Mouse (Mus musculus): Measurements from ENCODE around the gene Hivep1. TPM values are rescaled to one million over a fixed set of nuclear protein-coding genes. Genes with fewer than 3 reads are reported as not detected.

Hivep1 gene
- total and polyA plus RNA-seq, 3 experiments = 2.2 to 15.9 TPM; not detected in 1

GRCm38 (mm10) chr13:42054138-42054537 lies 2.3 kb downstream of the Hivep1 start (continued):
- TF ChIP-seq MEF2A (IDR thresholded peaks at IDR 0.05; ENCODE audit: extremely low read depth, insufficient replicate concordance, low read depth, low read length, poor library complexity, severe bottlenecking) = no peak

GRCm38 (mm10) chr13:42056712-42057332 lies 5.0 kb downstream of the Hivep1 start:
- DNase-seq (ENCODE audit: low read depth, low spot score) = peak; percentile 78
- H3K4me3 ChIP-seq (ENCODE audit: control insufficient read depth in 1 of 2, insufficient read depth in 1 of 2, low read depth in 2 of 2, low read length in 2 of 2) = no peak overlapping the region
- H3K9me3 ChIP-seq (replicated peaks; ENCODE audit: insufficient read depth, low read length) = no peaks in the 10 kb centered on the region
- H3K9ac ChIP-seq (ENCODE audit: control insufficient read depth, low read depth, low read length, poor library complexity, severe bottlenecking) = no peak overlapping the region
- no peak overlapping the region; the same call in 1 of the 2 replicates for H3K27ac ChIP-seq (ENCODE audit: control insufficient read depth, low read depth, low read length)
- H3K4me1 ChIP-seq (ENCODE audit: control insufficient read depth in 1 of 2, insufficient read depth in 2 of 2, low read length in 2 of 2) = peaks cover 7 to 18% of the 10 kb centered on the region in 2 experiments
- no peaks in the 10 kb centered on the region for H3K27me3 ChIP-seq (ENCODE audit: control insufficient read depth in 1 of 2, insufficient read depth in 2 of 2, low read length in 2 of 2)
- H3K79me2 ChIP-seq (ENCODE audit: control insufficient read depth, insufficient read depth, low read length, poor library complexity) = peaks cover 3% of the 10 kb centered on the region; the same call in 1 of the 2 replicates
- H3K36me3 ChIP-seq (ENCODE audit: control insufficient read depth in 1 of 2, insufficient read depth in 2 of 2, low read length in 2 of 2) = peaks cover 0 to 24% of the 10 kb centered on the region in 2 experiments; a peak in 3 of 4 replicates
- TF ChIP-seq E2F4 (IDR thresholded peaks at IDR 0.05; ENCODE audit: borderline replicate concordance, low read depth, low read length) (no peak), POLR2AphosphoS2 (IDR thresholded peaks at IDR 0.05; ENCODE audit: low read length) (no peak), TCF12 (IDR thresholded peaks at IDR 0.05; ENCODE audit: low read depth, low read length) (peak; percentile 23), NELFE (IDR thresholded peaks at IDR 0.05; ENCODE audit: low read depth, low read length) (no peak), GABPA (IDR thresholded peaks at IDR 0.05; ENCODE audit: low read depth, low read length) (no peak), CHD2 (IDR thresholded peaks at IDR 0.05; ENCODE audit: low read length) (no peak), MAZ (IDR thresholded peaks at IDR 0.05; ENCODE audit: low read depth, low read length) (no peak), ZMIZ1 (IDR thresholded peaks at IDR 0.05; ENCODE audit: low read depth, low read length) (no peak), SMC3 (IDR thresholded peaks at IDR 0.05; ENCODE audit: low read depth, low read length) (peak; percentile 42), MYC (IDR thresholded peaks at IDR 0.05; ENCODE audit: low read depth, low read length) (0 out of 2 replicates have a peak, but pooled peaks have one; percentile 51), ELF1 (IDR thresholded peaks at IDR 0.05; ENCODE audit: low read depth, low read length) (peak; percentile 42; the same call in 1 of the 2 replicates), TAL1 (IDR thresholded peaks at IDR 0.05; ENCODE audit: low read length) (peak; percentile 59), ZKSCAN1 (IDR thresholded peaks at IDR 0.05; ENCODE audit: low read depth, low read length) (no peak), RAD21 (IDR thresholded peaks at IDR 0.05; ENCODE audit: low read depth, low read length) (peak; percentile 36), ZC3H11A (IDR thresholded peaks at IDR 0.05; ENCODE audit: low read depth, low read length) (0 out of 2 replicates have a peak, but pooled peaks have one; percentile 11), CTCF (IDR thresholded peaks at IDR 0.05 in 2 of 3, conservative IDR thresholded peaks at IDR 0.05 in 1 of 3; ENCODE audit: control insufficient read depth in 1 of 3, insufficient read depth in 1 of 3, low read depth in 2 of 3, low read length in 3 of 3, poor library complexity in 1 of 3, severe bottlenecking in 1 of 3) (peak in 1 of 3 experiments; percentile 49; a peak in 2 of 6 replicates), EP300 (IDR thresholded peaks at IDR 0.05; ENCODE audit: low read depth in 1 of 2, low read length in 2 of 2) (peak; percentile 47 to 62), USF2 (IDR thresholded peaks at IDR 0.05; ENCODE audit: borderline replicate concordance in 1 of 2, insufficient read depth in 1 of 2, low read depth in 1 of 2, low read length in 2 of 2) (no peak), ETS1 (IDR thresholded peaks at IDR 0.05; ENCODE audit: low read depth, low read length) (no peak), ZNF384 (IDR thresholded peaks at IDR 0.05; ENCODE audit: low read depth, low read length) (no peak), KAT2A (conservative IDR thresholded peaks at IDR 0.05; ENCODE audit: low read depth, low read length) (no peak), USF1 (IDR thresholded peaks at IDR 0.05; ENCODE audit: low read depth, low read length) (peak; percentile 42; the same call in 1 of the 2 replicates), POLR2A (IDR thresholded peaks at IDR 0.05; ENCODE audit: control insufficient read depth in 1 of 2, insufficient read depth in 1 of 2, low read depth in 1 of 2, low read length in 2 of 2, poor library complexity in 1 of 2) (no peak), BHLHE40 (IDR thresholded peaks at IDR 0.05; ENCODE audit: borderline replicate concordance, low read depth, low read length) (no peak), UBTF (IDR thresholded peaks at IDR 0.05; ENCODE audit: borderline replicate concordance, insufficient read depth, low read depth, low read length) (no peak), HCFC1 (IDR thresholded peaks at IDR 0.05; ENCODE audit: low read depth, low read length) (no peak), MEF2A (IDR thresholded peaks at IDR 0.05; ENCODE audit: extremely low read depth, insufficient replicate concordance, low read depth, low read length, poor library complexity, severe bottlenecking) (no peak), TBP (IDR thresholded peaks at IDR 0.05; ENCODE audit: low read depth, low read length) (no peak), MXI1 (IDR thresholded peaks at IDR 0.05; ENCODE audit: low read depth, low read length) (no peak; the same call in 1 of the 2 replicates), SIN3A (IDR thresholded peaks at IDR 0.05; ENCODE audit: low read length) (no peak), JUND (IDR thresholded peaks at IDR 0.05; ENCODE audit: low read depth, low read length) (no peak), NRF1 (IDR thresholded peaks at IDR 0.05; ENCODE audit: insufficient read depth, low read depth, low read length, poor library complexity, severe bottlenecking) (no peak), POLR2AphosphoS5 (IDR thresholded peaks at IDR 0.05; ENCODE audit: borderline replicate concordance, low read depth, low read length) (no peak)
